Mouse (Mus musculus) ES-E14 (cell line): ENCODE measurements at regions not wholly inside any gene's neighbourhood (a gene's known extent, or its start where the extent isn't known, plus 50 kb on each side); places are given as distances from the start of the nearest gene placed in this dataset.
A peak's percentile ranks its signal among the peaks of the same experiment; 100 is the strongest.

Experiments
- CHD2 ChIP-seq: IDR thresholded peaks from 2 replicates; pipeline ENCODE4 v1.6.1; 2014; ENCODE audit warnings: mild to moderate bottlenecking, low read depth, low read length, inconsistent platforms
- MAFK ChIP-seq: IDR thresholded peaks from 2 replicates; pipeline ENCODE4 v1.6.1; 2014; ENCODE audit warnings: mild to moderate bottlenecking, low read depth, low read length, inconsistent platforms; ENCODE audit not compliant: insufficient read depth
- ZC3H11A ChIP-seq: IDR thresholded peaks from 2 replicates; pipeline ENCODE4 v1.6.1; 2012; ENCODE audit warnings: low read depth, mild to moderate bottlenecking, inconsistent platforms, low read length, borderline replicate concordance
- ZNF384 ChIP-seq: IDR thresholded peaks from 2 replicates; pipeline ENCODE4 v1.6.1; 2012; ENCODE audit warnings: low read depth, low read length, inconsistent platforms

- TF ChIP-seq ZNF384 (no peak), ZC3H11A (peak; percentile 4; the same call in 1 of the 2 replicates), CHD2 (no peak), MAFK (no peak)
Measured at GRCm38 (mm10) chr1:167938176-167938575, 249.1 kb downstream of the Lmx1a start.
